Mouse (Mus musculus): ENCODE data around the gene Aagab.

The Aagab gene

DNA sequence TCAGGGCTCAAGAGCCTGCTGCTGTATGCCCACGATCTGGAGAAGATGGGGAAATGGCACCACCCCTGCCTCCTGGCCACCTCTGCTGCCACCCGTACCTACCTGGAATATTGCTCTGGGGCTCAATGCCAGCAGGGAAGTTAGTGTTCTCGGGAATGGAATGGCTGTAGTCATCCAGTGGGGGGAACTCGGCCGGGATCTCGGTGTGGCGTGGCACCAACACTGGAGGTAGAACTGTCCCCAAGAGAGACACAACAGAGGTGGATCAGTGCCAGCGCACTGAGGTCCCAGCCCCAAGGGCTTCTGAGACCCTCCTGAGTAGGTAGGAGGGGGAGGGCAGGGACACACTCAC lies 64.9 kb downstream of the Aagab start:
- no peak for ATAC-seq (ENCODE audit: insufficient number of reproducible peaks, low FRiP score, low TSS enrichment)

GRCm38 (mm10) chr9:63668621-63669020 lies 66.2 kb downstream of the Aagab start:
- ATAC-seq (ENCODE audit: insufficient number of reproducible peaks, low FRiP score, low TSS enrichment): no peak

- ATAC-seq (ENCODE audit: insufficient number of reproducible peaks, low FRiP score, low TSS enrichment): no peak
These were observed 67.4 kb downstream of the Aagab start for GRCm38 (mm10) chr9:63669816-63670215.

DNA sequence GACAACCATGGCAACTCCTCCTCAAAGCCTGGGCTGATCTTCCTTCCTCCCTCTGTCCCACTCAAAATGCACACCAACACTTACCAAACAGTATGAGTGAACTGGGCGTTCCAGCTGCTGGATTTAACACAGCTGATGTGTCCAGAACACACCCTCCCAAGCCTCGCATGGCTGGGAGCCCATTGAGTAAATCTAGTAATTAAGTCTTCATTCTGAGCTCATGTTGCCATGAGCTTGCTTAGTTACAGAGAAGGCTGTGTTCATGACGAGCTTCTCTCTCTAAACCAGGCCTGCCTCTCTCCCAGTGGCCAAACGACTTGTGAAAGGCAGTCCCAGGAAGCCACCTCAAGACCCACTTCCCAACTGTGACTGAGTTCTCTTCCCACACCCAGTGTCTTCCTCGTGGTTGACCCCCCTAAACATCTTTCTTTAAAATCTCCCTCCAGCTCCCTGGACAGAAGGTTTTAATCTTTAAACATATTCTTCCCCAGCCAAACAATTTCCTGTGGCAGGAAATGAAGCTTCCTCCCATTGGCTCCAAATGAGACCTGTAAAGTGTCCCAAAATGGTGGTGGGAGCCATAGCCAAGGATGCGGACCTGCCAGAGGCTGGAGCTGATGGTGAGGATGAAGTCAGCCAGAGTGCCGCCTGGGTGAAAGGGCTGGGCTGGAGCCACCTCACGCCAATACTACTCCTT lies 70.5 kb downstream of the Aagab start:
- no peak for ATAC-seq (ENCODE audit: insufficient number of reproducible peaks, low FRiP score, low TSS enrichment)

DNA sequence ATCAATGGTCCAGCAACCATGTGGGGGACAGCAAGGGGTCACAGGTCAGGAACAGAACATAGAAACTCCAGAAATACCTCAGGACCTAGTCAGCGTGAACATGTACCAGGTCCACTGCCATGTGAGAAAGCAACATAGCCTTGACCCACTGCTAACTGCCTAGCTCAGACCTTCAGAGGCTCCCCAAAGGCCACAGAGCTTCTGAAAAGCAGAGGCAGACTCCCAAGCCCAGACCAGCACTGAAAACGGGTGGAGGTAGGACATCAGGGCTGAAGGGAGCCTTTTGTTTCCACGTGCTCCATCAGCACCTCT lies 71.0 kb downstream of the Aagab start:
- ATAC-seq (ENCODE audit: insufficient number of reproducible peaks, low FRiP score, low TSS enrichment): no peak

GRCm38 (mm10) chr9:63674613-63675012 lies 72.2 kb downstream of the Aagab start:
- no peak for ATAC-seq (ENCODE audit: insufficient number of reproducible peaks, low FRiP score, low TSS enrichment)

- ATAC-seq (ENCODE audit: insufficient number of reproducible peaks, low FRiP score, low TSS enrichment): no peak
These were observed 75.2 kb downstream of the Aagab start for GRCm38 (mm10) chr9:63677621-63678020.

- ATAC-seq (ENCODE audit: insufficient number of reproducible peaks, low FRiP score, low TSS enrichment): no peak
These were observed 75.6 kb downstream of the Aagab start for GRCm38 (mm10) chr9:63678076-63678475.

- ATAC-seq (ENCODE audit: insufficient number of reproducible peaks, low FRiP score, low TSS enrichment): no peak
These were observed 79.8 kb downstream of the Aagab start for GRCm38 (mm10) chr9:63682301-63682700.

DNA sequence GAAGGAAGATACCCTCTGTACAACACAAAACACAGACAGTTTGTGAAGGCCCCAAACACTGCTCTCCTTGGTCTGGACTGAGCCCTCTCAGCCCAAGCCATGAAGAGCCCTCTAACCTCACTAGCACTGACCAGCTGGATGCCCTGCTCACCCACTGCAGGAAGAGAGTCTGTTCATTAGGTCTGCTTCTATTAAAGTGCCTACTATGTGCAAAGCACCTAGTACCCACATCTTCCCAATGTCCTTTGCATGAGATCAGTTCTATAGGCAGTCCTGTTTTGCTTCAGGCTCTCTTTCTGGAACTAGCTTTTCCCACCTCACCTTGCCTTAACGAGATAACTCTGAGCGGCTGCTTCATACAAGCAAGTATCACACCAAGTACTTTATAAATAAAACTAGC lies 80.5 kb downstream of the Aagab start:
- ATAC-seq (ENCODE audit: insufficient number of reproducible peaks, low FRiP score, low TSS enrichment): no peak

DNA sequence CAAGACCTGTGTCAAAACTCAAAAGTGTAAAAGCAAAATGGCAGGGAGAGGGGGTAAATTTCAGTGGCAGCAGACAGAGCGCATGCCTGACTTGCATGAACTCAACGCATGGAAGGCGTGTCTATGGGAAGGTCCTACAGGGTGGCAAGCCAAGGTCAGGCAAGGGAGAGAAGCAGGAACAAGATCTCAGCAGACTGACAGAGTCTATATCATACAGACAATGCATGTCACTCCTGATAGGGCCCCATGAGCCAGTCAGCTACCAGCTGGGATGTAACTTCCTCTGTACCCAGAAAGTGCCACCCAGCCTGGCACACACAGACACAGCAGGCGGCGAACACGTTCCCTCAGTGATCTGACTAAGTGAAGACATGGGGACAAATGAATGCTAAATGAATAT lies 81.8 kb downstream of the Aagab start:
- no peak for ATAC-seq (ENCODE audit: insufficient number of reproducible peaks, low FRiP score, low TSS enrichment)

GRCm38 (mm10) chr9:63685352-63685751 lies 82.9 kb downstream of the Aagab start:
- ATAC-seq (ENCODE audit: insufficient number of reproducible peaks, low FRiP score, low TSS enrichment): no peak

- no peak for ATAC-seq (ENCODE audit: insufficient number of reproducible peaks, low FRiP score, low TSS enrichment)
These were observed 85.1 kb downstream of the Aagab start for GRCm38 (mm10) chr9:63687413-63688015.

DNA sequence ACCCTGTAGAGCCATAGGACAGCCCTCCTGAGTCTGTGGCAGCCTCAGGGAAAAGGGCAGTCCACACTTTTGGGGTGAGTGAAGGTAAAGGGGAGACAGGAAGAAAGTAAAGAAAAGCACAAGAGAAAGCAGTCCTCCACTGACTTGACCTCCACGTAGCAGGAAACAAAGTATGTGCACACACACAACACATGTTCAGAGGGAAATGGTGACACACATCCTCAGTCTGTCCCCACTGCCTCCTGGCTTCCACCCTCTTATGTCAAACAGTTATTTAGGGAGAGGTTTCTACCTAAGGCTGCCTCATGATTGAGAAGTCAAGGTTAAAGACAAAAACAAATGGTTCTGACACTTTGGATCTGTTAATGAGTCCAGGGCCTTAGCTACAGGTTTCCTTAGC lies 88.1 kb downstream of the Aagab start:
- no peak for ATAC-seq (ENCODE audit: insufficient number of reproducible peaks, low FRiP score, low TSS enrichment)

DNA sequence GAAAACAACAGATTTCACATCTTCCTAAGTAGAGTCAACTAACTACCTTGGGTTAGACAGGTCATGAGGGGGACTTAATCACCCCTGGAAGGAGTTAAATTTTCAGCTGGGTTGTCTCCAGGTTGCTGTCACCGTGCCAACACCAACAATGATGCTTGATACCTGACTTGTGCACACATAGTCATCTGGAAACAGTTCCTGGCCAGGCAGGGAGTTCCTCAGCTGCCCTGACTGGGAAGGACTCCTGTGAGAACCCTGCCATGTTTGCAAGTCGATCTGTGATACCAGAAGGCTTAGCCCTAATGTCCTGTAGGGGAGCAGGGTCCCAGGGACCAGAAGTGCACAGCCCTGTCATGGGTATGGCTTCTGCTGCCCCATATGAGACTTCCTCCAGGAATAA lies 89.5 kb downstream of the Aagab start:
- ATAC-seq (ENCODE audit: insufficient number of reproducible peaks, low FRiP score, low TSS enrichment): no peak

Data from cerebellum, adult (tissue).